Mouse (Mus musculus) forebrain, embryonic 13.5 days (tissue): ENCODE measurements around the gene Unc93b1. TPM values are rescaled to one million over a fixed set of nuclear protein-coding genes. Genes with fewer than 3 reads are reported as not detected.

Source experiments
- ATAC-seq: fragments of 200-750 bp; cut with Nextera tagmentation; 2 replicates; pipeline ENCODE4 v1.8.0; 2017
- H3K27ac ChIP-seq: fragments of 300-500 bp; sonication (generic); 2 replicates; pipeline ENCODE4 v1.5.1; 2015; ENCODE audit warnings: inconsistent platforms, mild to moderate bottlenecking, moderate library complexity
- H3K27me3 ChIP-seq: fragments of 300-500 bp; sonication (generic); 2 replicates; pipeline ENCODE4 v1.6.1; 2015; ENCODE audit warnings: mild to moderate bottlenecking, inconsistent platforms
- H3K36me3 ChIP-seq: fragments of 300-500 bp; sonication (generic); 2 replicates; pipeline ENCODE4 v1.6.1; 2015; ENCODE audit warnings: mild to moderate bottlenecking, inconsistent platforms; ENCODE audit not compliant: poor library complexity, severe bottlenecking
- H3K4me1 ChIP-seq: fragments of 300-500 bp; sonication (generic); 2 replicates; pipeline ENCODE4 v1.6.1; 2015; ENCODE audit warnings: inconsistent platforms
- H3K4me2 ChIP-seq: fragments of 300-500 bp; sonication (generic); 2 replicates; pipeline ENCODE4 v1.6.1; 2015; ENCODE audit warnings: inconsistent platforms, mild to moderate bottlenecking, moderate library complexity
- H3K4me3 ChIP-seq: fragments of 300-500 bp; sonication (generic); 2 replicates; pipeline ENCODE4 v1.5.1; 2015; ENCODE audit warnings: mild to moderate bottlenecking, inconsistent platforms
- H3K9ac ChIP-seq: fragments of 300-500 bp; sonication (generic); 2 replicates; pipeline ENCODE4 v1.6.1; 2015; ENCODE audit warnings: mild to moderate bottlenecking, inconsistent platforms
- H3K9me3 ChIP-seq: fragments of 300-500 bp; sonication (generic); replicated peaks from 2 replicates; pipeline ENCODE4 v1.6.1; 2016; ENCODE audit warnings: inconsistent platforms
- WGBS: fragments of 180-500 bp; shearing (Covaris S2); methylation state at CpG from one replicate; pipeline ENCODE4 v1.1.7; 2015; 5-methylcytosine and 5-hydroxymethylcytosine counted together
- polyA plus RNA-seq: library from polyadenylated mRNA; unstranded; fragments of >200 nt; fragmentation: Nextera tagmentation; extraction: Ambion mirVana; gene quantifications from 2 replicates; pipeline ENCODE4 v1.2.1, GENCODE M21; 2015

Gene Unc93b1
- polyA plus RNA-seq, 1 experiment from 2014 or later: 5.3 TPM

DNA sequence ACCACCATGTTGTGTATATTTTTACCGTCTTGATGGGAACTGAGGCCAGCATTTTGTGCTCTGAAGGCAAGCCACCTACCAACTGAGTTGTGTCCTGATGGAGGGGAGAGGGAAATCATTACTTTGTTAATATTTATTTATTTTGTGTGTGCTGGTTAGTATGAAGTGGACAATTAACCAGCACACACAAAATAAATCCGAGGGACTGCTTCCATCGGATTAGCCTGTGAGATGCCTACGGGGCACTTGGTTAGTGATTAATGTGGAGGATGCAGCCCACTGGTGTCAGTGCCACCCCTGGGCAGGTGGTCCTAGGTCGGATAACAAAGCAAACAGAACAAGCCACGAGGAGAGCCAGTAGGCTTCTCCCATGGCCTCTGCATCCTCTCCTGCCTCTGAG, 59.9 kb downstream of the Unc93b1 start:
- H3K9me3 ChIP-seq: no peaks in the 10 kb centered on the region
- 78% methylated on average over 6 of the region's 6 CpGs for WGBS
- H3K27me3 ChIP-seq: 0 out of 2 replicates have a peak, but pooled peaks cover 10% of the 10 kb centered on the region
- peaks cover 6% of the 10 kb centered on the region for H3K4me1 ChIP-seq
- H3K36me3 ChIP-seq: no peaks in the 10 kb centered on the region
- no peak overlapping the region for H3K9ac ChIP-seq
- no peak overlapping the region for H3K4me3 ChIP-seq
- no peak overlapping the region for H3K4me2 ChIP-seq
- ATAC-seq: no peak
- no peak overlapping the region for H3K27ac ChIP-seq

DNA sequence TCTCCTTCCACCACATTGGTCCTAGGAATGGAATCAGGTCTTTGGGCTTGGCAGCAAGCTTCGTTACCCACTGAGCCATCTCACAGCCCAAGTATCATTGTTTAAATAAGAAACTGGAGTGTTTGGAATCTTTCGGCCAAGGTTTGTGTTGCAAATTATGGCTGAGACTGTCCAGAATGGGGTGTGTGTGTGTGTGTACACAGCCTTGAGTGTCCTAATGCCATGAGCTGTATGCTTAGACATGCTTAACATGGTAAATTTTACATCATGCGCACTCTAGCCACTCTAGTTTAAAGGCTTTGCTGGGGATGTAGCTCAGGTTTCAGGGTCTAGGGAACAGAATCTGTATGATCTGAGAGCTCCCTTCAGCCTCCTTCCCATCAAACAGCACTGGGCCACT, 60.5 kb downstream of the Unc93b1 start:
- ATAC-seq: no peak
- Histone ChIP-seq H3K4me1 (peaks cover 7% of the 10 kb centered on the region), H3K4me2 (no peak overlapping the region), H3K27ac (no peak overlapping the region), H3K4me3 (no peak overlapping the region), H3K36me3 (no peaks in the 10 kb centered on the region), H3K27me3 (0 out of 2 replicates have a peak, but pooled peaks cover 10% of the 10 kb centered on the region), H3K9me3 (no peaks in the 10 kb centered on the region), H3K9ac (no peak overlapping the region)
- WGBS: 92% methylated on average over 3 of the region's 3 CpGs

DNA sequence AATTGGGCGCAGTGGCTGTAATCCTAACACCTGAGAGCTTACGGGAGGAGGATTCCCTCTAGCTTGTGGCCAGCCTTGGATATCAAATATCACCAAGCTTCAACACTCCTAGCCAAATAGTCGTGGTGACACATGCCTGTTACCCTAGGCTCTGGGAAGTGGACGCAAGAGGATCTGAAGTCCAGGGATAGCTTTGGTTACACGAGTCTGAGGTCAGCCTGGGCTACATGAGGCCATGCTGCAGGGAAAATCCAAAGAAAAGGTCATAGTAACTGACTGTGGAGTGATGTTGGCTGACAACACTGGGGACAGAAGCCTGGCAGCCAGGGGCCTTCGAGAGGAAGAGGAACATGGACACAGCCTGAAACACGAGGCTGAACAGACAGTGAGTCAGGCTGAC, 61.1 kb downstream of the Unc93b1 start:
- Histone ChIP-seq H3K4me2 (no peak overlapping the region), H3K9me3 (no peaks in the 10 kb centered on the region), H3K4me1 (peaks cover 11% of the 10 kb centered on the region), H3K27me3 (0 out of 2 replicates have a peak, but pooled peaks cover 10% of the 10 kb centered on the region), H3K27ac (no peak overlapping the region), H3K36me3 (no peaks in the 10 kb centered on the region), H3K4me3 (no peak overlapping the region), H3K9ac (no peak overlapping the region)
- no peak for ATAC-seq
- WGBS: 72% methylated on average over 7 of the region's 7 CpGs

DNA sequence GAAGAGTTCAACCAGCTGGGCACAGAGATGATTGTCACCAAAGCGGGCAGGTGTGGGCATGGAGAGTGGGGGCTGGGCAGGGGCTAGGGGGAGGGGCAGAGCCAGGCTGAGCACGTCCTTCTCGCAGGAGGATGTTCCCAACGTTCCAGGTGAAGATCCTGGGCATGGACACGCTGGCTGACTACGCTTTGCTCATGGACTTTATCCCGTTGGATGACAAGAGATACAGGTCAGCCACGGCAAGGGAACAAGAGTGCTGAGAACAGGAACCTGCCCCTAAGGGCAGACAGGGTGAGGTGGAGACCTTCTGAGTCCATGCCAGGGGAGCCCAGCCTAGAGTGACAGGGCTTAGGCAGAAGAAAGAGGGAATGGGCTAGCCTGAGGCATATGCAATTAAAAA, 61.8 kb downstream of the Unc93b1 start:
- Histone ChIP-seq H3K9ac (no peak overlapping the region), H3K4me2 (no peak overlapping the region), H3K4me1 (peaks cover 17% of the 10 kb centered on the region), H3K27ac (no peak overlapping the region), H3K4me3 (no peak overlapping the region), H3K36me3 (no peaks in the 10 kb centered on the region), H3K9me3 (no peaks in the 10 kb centered on the region), H3K27me3 (peaks cover 10% of the 10 kb centered on the region; the same call in 1 of the 2 replicates)
- no peak for ATAC-seq
- WGBS: 89% methylated on average over 8 of the region's 8 CpGs

DNA sequence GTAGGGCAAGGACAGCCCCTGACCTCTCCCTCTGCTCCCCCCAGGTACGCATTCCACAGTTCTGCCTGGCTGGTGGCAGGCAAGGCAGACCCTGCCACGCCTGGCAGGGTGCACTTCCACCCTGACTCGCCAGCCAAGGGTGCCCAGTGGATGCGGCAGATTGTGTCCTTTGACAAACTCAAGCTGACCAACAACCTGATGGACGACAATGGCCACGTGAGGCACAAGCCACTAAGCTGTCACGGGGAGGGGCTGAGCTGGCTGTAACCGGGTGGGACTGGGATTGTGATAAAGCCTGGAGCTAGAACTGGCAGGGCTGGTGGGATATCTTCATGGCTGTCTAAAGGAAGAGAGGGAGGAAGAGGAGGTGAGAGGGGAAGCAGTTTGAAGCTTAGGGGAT, 62.2 kb downstream of the Unc93b1 start:
- no peak for ATAC-seq
- no peak overlapping the region for H3K4me3 ChIP-seq
- H3K4me1 ChIP-seq: peaks cover 17% of the 10 kb centered on the region
- H3K27me3 ChIP-seq: peaks cover 8% of the 10 kb centered on the region; the same call in 1 of the 2 replicates
- H3K9ac ChIP-seq: no peak overlapping the region
- WGBS: 70% methylated on average over 8 of the region's 8 CpGs
- no peaks in the 10 kb centered on the region for H3K36me3 ChIP-seq
- no peak overlapping the region for H3K27ac ChIP-seq
- H3K4me2 ChIP-seq: no peak overlapping the region
- H3K9me3 ChIP-seq: no peaks in the 10 kb centered on the region

DNA sequence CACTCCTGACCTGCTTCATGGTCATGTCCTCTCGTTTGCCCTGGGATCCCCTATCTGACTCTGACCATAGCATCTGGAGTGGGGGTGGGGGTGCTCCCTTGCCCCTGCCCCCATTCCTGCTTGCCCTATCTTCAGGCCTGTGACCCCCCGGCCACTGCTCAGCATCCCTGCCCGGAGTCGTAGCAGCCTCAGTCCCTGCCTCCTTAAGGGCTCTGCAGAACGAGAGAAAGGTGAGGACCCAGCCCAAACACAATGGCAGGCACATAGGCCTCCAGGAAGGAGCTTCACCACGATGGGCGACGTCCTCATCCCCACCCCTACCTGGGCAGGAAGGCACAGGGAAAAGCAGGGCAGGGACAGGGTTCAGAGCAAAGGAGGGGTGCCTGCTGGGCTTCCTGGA, 63.3 kb downstream of the Unc93b1 start:
- no peak for ATAC-seq
- Histone ChIP-seq H3K36me3 (no peaks in the 10 kb centered on the region), H3K4me1 (peaks cover 17% of the 10 kb centered on the region), H3K9me3 (no peaks in the 10 kb centered on the region), H3K4me2 (no peak overlapping the region), H3K4me3 (no peak overlapping the region), H3K9ac (no peak overlapping the region), H3K27ac (no peak overlapping the region), H3K27me3 (peaks cover 8% of the 10 kb centered on the region; the same call in 1 of the 2 replicates)
- WGBS: 74% methylated on average over 8 of the region's 8 CpGs

Other genes with a start within 250 kb of the Unc93b1 start
- gene Lrp5, start 248.6 kb upstream of the Unc93b1 start, polyA plus RNA-seq: 2.0 and 2.2 TPM in 2 replicates
- gene 1810055G02Rik, start 226.9 kb upstream of the Unc93b1 start, polyA plus RNA-seq: 27.8 and 32.6 TPM in 2 replicates
- 43.3 and 52.7 TPM in 2 replicates for gene Kmt5b, start 167.8 kb upstream of the Unc93b1 start, polyA plus RNA-seq
- 53.1 and 54.8 TPM in 2 replicates for gene Chka, start 83.4 kb upstream of the Unc93b1 start, polyA plus RNA-seq
- 10.4 and 11.3 TPM in 2 replicates for gene Tcirg1, start 28.1 kb upstream of the Unc93b1 start, polyA plus RNA-seq
- gene Ndufs8, start 22.4 kb upstream of the Unc93b1 start, polyA plus RNA-seq: 197 and 208 TPM in 2 replicates
- 1.1 TPM in 2 replicates for gene Aldh3b1, start 5.4 kb upstream of the Unc93b1 start, polyA plus RNA-seq
- not detected in 2 replicates for gene Aldh3b3, start 23.5 kb downstream of the Unc93b1 start, polyA plus RNA-seq
- 0.15 TPM in 1 of 2 replicates, not detected in the other for gene Aldh3b2, start 37.1 kb downstream of the Unc93b1 start, polyA plus RNA-seq
- 0.68 and 1.4 TPM in 2 replicates for gene Acy3, start 51.4 kb downstream of the Unc93b1 start, polyA plus RNA-seq
- gene Tbx10, start 57.6 kb downstream of the Unc93b1 start, polyA plus RNA-seq: not detected in 2 replicates
- 25.8 and 28.2 TPM in 2 replicates for gene Nudt8, start 65.4 kb downstream of the Unc93b1 start, polyA plus RNA-seq
- 5.4 and 5.7 TPM in 2 replicates for gene Gm49405, start 65.4 kb downstream of the Unc93b1 start, polyA plus RNA-seq
- 5.5 and 5.7 TPM in 2 replicates for gene Doc2g, start 68.1 kb downstream of the Unc93b1 start, polyA plus RNA-seq
- 202 and 216 TPM in 2 replicates for gene Ndufv1, start 77.6 kb downstream of the Unc93b1 start, polyA plus RNA-seq
- 390 and 392 TPM in 2 replicates for gene Gstp1, start 102.8 kb downstream of the Unc93b1 start, polyA plus RNA-seq
- gene Gstp2, start 110.8 kb downstream of the Unc93b1 start, polyA plus RNA-seq: 1.0 and 2.5 TPM in 2 replicates
- gene Gstp3, start 124.4 kb downstream of the Unc93b1 start, polyA plus RNA-seq: not detected in 2 replicates
- gene Cabp2, start 146.4 kb downstream of the Unc93b1 start, polyA plus RNA-seq: not detected in 2 replicates
- gene Cdk2ap2, start 162.0 kb downstream of the Unc93b1 start, polyA plus RNA-seq: 77.4 and 80.3 TPM in 2 replicates
- gene Pitpnm1, start 164.8 kb downstream of the Unc93b1 start, polyA plus RNA-seq: 21.1 and 32.0 TPM in 2 replicates
- 73.7 and 75.9 TPM in 2 replicates for gene Aip, start 190.7 kb downstream of the Unc93b1 start, polyA plus RNA-seq
- gene Gpr152, start 204.6 kb downstream of the Unc93b1 start, polyA plus RNA-seq: 0.04 TPM in 1 of 2 replicates, not detected in the other
- 0.09 and 0.13 TPM in 2 replicates for gene Cabp4, start 208.8 kb downstream of the Unc93b1 start, polyA plus RNA-seq
- gene Coro1b, start 213.4 kb downstream of the Unc93b1 start, polyA plus RNA-seq: 126 and 144 TPM in 2 replicates
- 0.33 and 0.65 TPM in 2 replicates for gene Ptprcap, start 218.4 kb downstream of the Unc93b1 start, polyA plus RNA-seq
- gene Rps6kb2, start 228.2 kb downstream of the Unc93b1 start, polyA plus RNA-seq: 56.6 and 61.6 TPM in 2 replicates
- 2.4 and 2.5 TPM in 2 replicates for gene Carns1, start 240.3 kb downstream of the Unc93b1 start, polyA plus RNA-seq